Mouse (Mus musculus) ovary, postnatal 10 days (tissue): ENCODE results near the gene Nepn.

Experiments
- DNase-seq: peaks from one replicate; pipeline ENCODE4 v3.0.0; 2022; ENCODE audit warnings: low spot score

The Nepn gene

GRCm38 (mm10) chr10:52405160-52405559 is 16.4 kb downstream of the Nepn start:
- DNase-seq = no peak

- DNase-seq = no peak
Observed at GRCm38 (mm10) chr10:52407526-52407925, 18.8 kb downstream of the Nepn start.

GRCm38 (mm10) chr10:52415020-52415419 is 26.2 kb downstream of the Nepn start:
- DNase-seq = no peak

DNA sequence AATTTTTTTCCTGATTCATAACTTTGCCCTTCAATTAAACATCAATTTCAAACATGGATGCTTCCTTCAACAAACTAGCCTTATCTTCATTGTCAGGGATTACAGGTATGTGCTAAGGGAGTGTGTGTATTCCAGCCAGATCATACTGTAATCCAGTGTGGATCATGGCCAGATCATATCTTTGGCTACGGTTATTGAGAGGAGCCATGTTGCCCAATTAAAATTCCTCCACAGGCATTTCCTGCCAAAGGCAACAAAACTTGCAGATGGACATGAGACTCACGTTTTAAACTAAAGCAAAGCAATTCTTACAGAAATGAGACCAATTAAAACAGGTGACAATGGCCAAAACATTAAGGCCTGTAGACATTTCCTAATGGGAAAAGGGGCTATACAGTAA is 27.7 kb downstream of the Nepn start:
- no peak for DNase-seq

- peak; percentile 90 for DNase-seq
Observed at GRCm38 (mm10) chr10:52417299-52417997, 28.7 kb downstream of the Nepn start, which contains the start of gene Nus1. Nus1 (plus strand) TSS chr10:52417547.

GRCm38 (mm10) chr10:52417998-52418860 is 29.5 kb downstream of the Nepn start:
- no peak for DNase-seq

DNA sequence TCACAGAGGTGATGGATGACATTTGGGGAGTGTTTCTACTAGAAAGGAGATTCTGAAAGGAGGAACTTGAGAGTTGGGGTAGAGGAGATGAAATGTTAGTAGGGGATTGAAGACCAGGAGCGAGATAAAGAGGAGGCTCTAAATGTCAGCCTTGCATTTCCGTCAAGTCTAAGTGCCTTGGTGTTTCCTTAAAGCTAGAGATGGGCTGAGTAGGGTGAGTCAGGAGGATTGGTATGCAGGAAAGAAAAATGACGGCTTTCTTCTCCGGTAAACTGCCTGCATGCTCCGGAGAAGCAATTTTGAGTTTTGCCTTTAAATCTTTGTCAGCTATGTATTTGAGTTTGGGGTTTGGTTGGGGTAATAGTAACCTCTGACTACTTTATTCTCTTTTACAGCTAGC is 30.2 kb downstream of the Nepn start:
- DNase-seq = no peak

GRCm38 (mm10) chr10:52419402-52419801 is 30.6 kb downstream of the Nepn start:
- no peak for DNase-seq

DNA sequence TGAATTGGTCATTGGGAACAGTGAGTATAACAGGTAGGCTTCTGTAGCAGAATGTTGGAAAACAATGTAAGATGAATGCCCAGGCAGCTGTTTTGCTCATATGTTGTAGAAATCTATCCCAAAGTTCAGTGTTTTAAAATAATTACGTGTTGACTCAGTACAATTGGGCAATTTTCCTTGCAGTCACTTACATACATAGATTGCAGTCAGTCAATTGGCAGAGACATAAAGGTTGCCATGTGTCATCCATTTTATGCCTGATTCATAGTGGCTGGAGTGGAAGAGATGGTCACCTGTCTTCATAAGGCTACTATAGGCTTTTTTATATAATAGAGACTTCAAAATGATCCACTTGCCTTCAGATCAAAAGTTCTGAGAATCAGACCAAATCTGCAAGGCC is 31.8 kb downstream of the Nepn start:
- DNase-seq = no peak

- DNase-seq = no peak
Observed at GRCm38 (mm10) chr10:52421716-52422115, 32.9 kb downstream of the Nepn start.

- no peak for DNase-seq
Observed at GRCm38 (mm10) chr10:52423097-52423496, 34.3 kb downstream of the Nepn start.

DNA sequence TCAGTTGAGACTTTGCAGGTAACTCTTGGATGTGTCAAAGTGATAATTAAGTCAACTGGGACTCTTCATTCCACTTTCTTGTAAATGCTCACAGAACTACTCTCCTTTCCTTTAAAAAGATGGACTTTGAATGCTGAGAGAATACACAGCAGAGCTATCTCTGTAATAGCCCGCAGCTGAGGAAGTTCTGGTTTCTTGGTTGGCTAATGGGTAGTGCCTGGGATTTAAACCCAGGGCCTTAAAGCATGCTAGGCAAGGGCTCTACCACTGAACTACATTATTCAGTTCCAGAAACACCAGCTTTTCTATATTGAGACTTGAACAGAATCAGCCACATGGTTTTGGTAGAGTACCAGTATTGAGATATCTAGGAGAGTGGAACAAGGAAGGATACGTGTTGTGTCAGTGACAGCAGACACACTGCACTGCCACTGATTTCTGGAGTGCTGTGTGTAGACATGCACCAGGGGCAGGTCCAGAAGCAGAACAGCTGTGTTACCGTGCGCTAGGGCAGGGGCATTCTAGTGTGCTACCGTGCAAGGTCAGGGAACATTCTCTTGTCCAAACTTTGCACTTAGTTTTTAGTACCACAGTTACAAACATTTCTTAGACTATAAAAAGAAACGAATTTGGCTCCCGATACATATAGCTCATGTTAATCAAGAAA is 37.7 kb downstream of the Nepn start:
- DNase-seq = no peak

DNA sequence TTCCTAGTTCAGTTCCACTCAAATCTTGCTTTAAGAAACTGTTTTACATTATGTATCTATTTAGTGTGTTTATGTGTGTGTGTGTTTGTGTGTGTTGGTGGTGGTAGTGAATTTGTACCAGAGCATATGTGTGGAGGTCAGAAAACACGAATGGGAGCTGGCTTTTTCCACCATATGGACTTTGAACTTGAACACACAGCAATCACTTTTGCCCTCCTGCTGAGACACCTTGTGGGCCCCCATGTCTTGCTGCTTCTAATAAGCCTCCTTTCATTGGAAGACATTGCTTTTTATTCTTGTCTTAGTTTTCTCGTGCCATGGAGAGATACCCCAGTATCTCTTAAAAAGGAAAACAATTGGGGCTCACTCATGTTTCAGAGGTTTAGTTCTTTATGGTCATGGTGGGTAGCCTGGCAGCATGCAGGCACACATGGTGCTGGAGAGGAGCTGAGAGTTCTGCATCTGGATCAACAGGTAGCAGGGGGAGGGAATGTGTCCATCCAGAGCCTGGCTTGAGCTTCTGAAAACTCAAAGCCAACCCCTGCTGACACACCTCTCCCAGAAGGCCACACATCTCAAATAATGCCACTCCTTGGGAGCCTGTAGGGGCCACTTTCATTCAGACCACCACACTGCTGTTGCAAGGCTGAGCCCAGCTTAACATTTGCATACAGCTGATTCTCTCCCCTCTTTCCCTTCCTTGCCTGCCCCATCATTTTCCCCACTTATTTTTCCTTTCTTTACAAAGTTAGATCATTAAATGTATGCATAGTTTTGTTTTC is 39.1 kb downstream of the Nepn start:
- no peak for DNase-seq

- DNase-seq = no peak
Observed at GRCm38 (mm10) chr10:52430953-52431352, 42.2 kb downstream of the Nepn start.

- DNase-seq = no peak
Observed at GRCm38 (mm10) chr10:52434836-52435235, 46.1 kb downstream of the Nepn start.
